Mouse (Mus musculus) bone marrow, adult 2 months (tissue): ENCODE measurements around the gene Abcg5. TPM values are rescaled to one million over a fixed set of nuclear protein-coding genes. Genes with fewer than 3 reads are reported as not detected.

Experiments
- H3K27ac ChIP-seq: fragments of 200-500 bp; 2 replicates; pipeline ENCODE4 v1.5.1; 2012; ENCODE audit warnings: low read depth, mild to moderate bottlenecking, control low read depth, inconsistent platforms, low read length; ENCODE audit not compliant: control insufficient read depth, poor library complexity, insufficient read depth
- H3K4me1 ChIP-seq: fragments of 200-500 bp; 2 replicates; pipeline ENCODE4 v1.6.1; 2011; ENCODE audit warnings: low read length; ENCODE audit not compliant: control insufficient read depth, insufficient read depth
- H3K4me3 ChIP-seq: fragments of 200-500 bp; replicated peaks from 2 replicates; pipeline ENCODE3; 2011; ENCODE audit warnings: mild to moderate bottlenecking, low read depth, low read length, control low read depth; ENCODE audit not compliant: control insufficient read depth
- CTCF ChIP-seq: fragments of 200-500 bp; IDR thresholded peaks from 2 replicates; pipeline ENCODE4 v1.5.1; 2011; ENCODE audit warnings: low read length, control low read depth; ENCODE audit not compliant: control insufficient read depth, insufficient read depth
- POLR2A ChIP-seq: fragments of 200-500 bp; IDR thresholded peaks from 2 replicates; pipeline ENCODE4 v1.6.1; 2011; ENCODE audit warnings: low read depth, mild to moderate bottlenecking, control low read depth, low read length, borderline replicate concordance; ENCODE audit not compliant: control insufficient read depth
- WGBS: fragments of 180-500 bp; shearing (Covaris S2); methylation state at CpG from one replicate; pipeline ENCODE4 v1.1.7; 2018; 5-methylcytosine and 5-hydroxymethylcytosine counted together
- polyA plus RNA-seq: library from polyadenylated mRNA; stranded (reverse); fragments of >200 nt; gene quantifications from 2 replicates; pipeline ENCODE4 v1.2.4, GENCODE M21; 2011; ENCODE audit warnings: low replicate concordance; ENCODE audit not compliant: missing spikeins, insufficient read depth, insufficient read length

Abcg5 gene
- polyA plus RNA-seq, 1 experiment: 0.85 TPM

- Histone ChIP-seq H3K4me3 (no peak within 1 kb of the TSS), H3K4me1 (no peaks in the 10 kb centered on the region), H3K27ac (no peak within 1 kb of the TSS)
- WGBS: 4% methylated on average over 24 of the region's 24 CpGs
- TF ChIP-seq CTCF: no peak
- TF ChIP-seq POLR2A: no peak
These were observed 6.9 kb downstream of the Abcg5 start, which contains the start of gene Abcg8 for GRCm38 (mm10) chr17:84675951-84676366. Gene Abcg8, plus strand, starts transcription at chr17:84676302.

- 70% methylated on average over 4 of the region's 4 CpGs for WGBS
- Histone ChIP-seq H3K4me3 (no peak overlapping the region), H3K27ac (no peak overlapping the region), H3K4me1 (no peaks in the 10 kb centered on the region)
- TF ChIP-seq CTCF: no peak
- TF ChIP-seq POLR2A: no peak
These were observed 7.6 kb downstream of the Abcg5 start for GRCm38 (mm10) chr17:84675204-84675603.

GRCm38 (mm10) chr17:84674048-84674447 lies 8.8 kb downstream of the Abcg5 start:
- H3K4me3 ChIP-seq: no peak overlapping the region
- TF ChIP-seq CTCF (no peak), POLR2A (no peak)
- 71% methylated on average over 7 of the region's 7 CpGs for WGBS
- no peak overlapping the region for H3K27ac ChIP-seq
- H3K4me1 ChIP-seq: no peaks in the 10 kb centered on the region

- Histone ChIP-seq H3K4me3 (no peak overlapping the region), H3K27ac (no peak overlapping the region), H3K4me1 (no peaks in the 10 kb centered on the region)
- WGBS: 76% methylated on average over 16 of the region's 16 CpGs
- TF ChIP-seq POLR2A: no peak
- no peak for TF ChIP-seq CTCF
These were observed 10.1 kb downstream of the Abcg5 start for GRCm38 (mm10) chr17:84672376-84673369.

- 81% methylated on average over 3 of the region's 3 CpGs for WGBS
- no peak overlapping the region for H3K4me3 ChIP-seq
- H3K27ac ChIP-seq: no peak overlapping the region
- no peak for TF ChIP-seq POLR2A
- no peak for TF ChIP-seq CTCF
- H3K4me1 ChIP-seq: no peaks in the 10 kb centered on the region; the same call in 1 of the 2 replicates
These were observed 15.0 kb downstream of the Abcg5 start for GRCm38 (mm10) chr17:84667848-84668247.

- no peak overlapping the region for H3K4me3 ChIP-seq
- no peak for TF ChIP-seq CTCF
- TF ChIP-seq POLR2A: no peak
- WGBS: 25% methylated on average over 9 of the region's 9 CpGs
- no peak overlapping the region for H3K27ac ChIP-seq
- H3K4me1 ChIP-seq: peaks cover 1% of the 10 kb centered on the region; the same call in 1 of the 2 replicates
These were observed 17.1 kb downstream of the Abcg5 start for GRCm38 (mm10) chr17:84665691-84666090.

GRCm38 (mm10) chr17:84665053-84665452 lies 17.8 kb downstream of the Abcg5 start:
- TF ChIP-seq POLR2A: no peak
- no peak for TF ChIP-seq CTCF
- no peak overlapping the region for H3K27ac ChIP-seq
- H3K4me3 ChIP-seq: no peak overlapping the region
- peaks cover 1% of the 10 kb centered on the region; the same call in 1 of the 2 replicates for H3K4me1 ChIP-seq
- 81% methylated on average over 10 of the region's 10 CpGs for WGBS

GRCm38 (mm10) chr17:84658951-84659350 lies 23.9 kb downstream of the Abcg5 start:
- H3K4me1 ChIP-seq: peaks cover 1% of the 10 kb centered on the region; the same call in 1 of the 2 replicates
- no peak overlapping the region for H3K4me3 ChIP-seq
- no peak for TF ChIP-seq POLR2A
- 84% methylated on average over 8 of the region's 8 CpGs for WGBS
- no peak overlapping the region for H3K27ac ChIP-seq
